Mouse (Mus musculus) G1E (cell line): ENCODE measurements at regions not wholly inside any gene's neighbourhood (a gene's known extent, or its start where the extent isn't known, plus 50 kb on each side); places are given as distances from the start of the nearest gene placed in this dataset.

Experiments
- CTCF ChIP-seq: IDR thresholded peaks from 2 replicates; pipeline ENCODE4 v1.5.1; 2012; ENCODE audit warnings: low read depth, low read length, inconsistent platforms, mixed read lengths
- GATA1 ChIP-seq: IDR thresholded peaks from 2 replicates; pipeline ENCODE4 v1.6.1; 2012; ENCODE audit warnings: borderline replicate concordance, low read length, inconsistent platforms, mixed read lengths
- TAL1 ChIP-seq: conservative IDR thresholded peaks from 2 replicates; pipeline ENCODE4 v1.6.1; 2012; ENCODE audit warnings: low read depth, low read length, inconsistent platforms, mixed read lengths

DNA sequence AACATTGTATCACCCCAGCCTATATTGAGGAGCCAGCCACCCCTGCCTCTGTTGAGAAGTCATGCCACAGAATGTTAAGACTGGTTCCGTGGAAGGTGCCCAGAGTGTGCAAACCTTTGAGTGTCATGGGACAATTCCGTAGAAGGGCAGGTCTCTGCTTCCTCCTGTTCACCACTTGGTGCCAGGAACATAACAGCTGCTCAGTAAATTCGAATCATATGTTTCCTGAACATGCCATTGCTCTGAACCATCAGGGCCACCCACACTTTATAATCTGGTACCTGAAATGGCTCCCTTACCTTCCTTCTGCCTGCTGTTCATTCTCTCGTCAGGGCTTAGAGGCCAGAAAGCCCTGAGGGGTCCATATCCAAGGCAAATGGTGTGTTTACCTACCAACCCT, 273.0 kb upstream of the 4930535I16Rik start:
- TF ChIP-seq CTCF (no peak), GATA1 (no peak), TAL1 (no peak)
